Mouse (Mus musculus): ENCODE measurements around the gene Fbxl17. TPM values are rescaled to one million over a fixed set of nuclear protein-coding genes. Genes with fewer than 3 reads are reported as not detected.

The Fbxl17 gene
- polyA plus RNA-seq, 1 experiment from 2014 or later: 6.8 TPM

GRCm38 (mm10) chr17:63403801-63404415 lies 95.9 kb downstream of the Fbxl17 start:
- ATAC-seq (ENCODE audit: insufficient number of reproducible peaks, low FRiP score, low TSS enrichment, low read depth) (no peak), DNase-seq (ENCODE audit: low spot score) (no peak)
- H3K36me3 ChIP-seq (ENCODE audit: control insufficient read depth, insufficient read depth, low read length): no peaks in the 10 kb centered on the region
- H3K4me1 ChIP-seq (ENCODE audit: control insufficient read depth, insufficient read depth, low read length): peaks cover 9% of the 10 kb centered on the region
- no peak overlapping the region for H3K4me3 ChIP-seq (ENCODE audit: low read depth, low read length)
- H3K27ac ChIP-seq (replicated peaks; ENCODE audit: low read depth, low read length): no peak overlapping the region
- H3K9ac ChIP-seq (ENCODE audit: low read length): no peak overlapping the region
- no peaks in the 10 kb centered on the region for H3K27me3 ChIP-seq (ENCODE audit: control insufficient read depth, insufficient read depth, low read length)
- H3K4me2 ChIP-seq (ENCODE audit: low read depth, severe bottlenecking): no peak overlapping the region
- no peaks in the 10 kb centered on the region for H3K9me3 ChIP-seq (ENCODE audit: control insufficient read depth, low read length)

GRCm38 (mm10) chr17:63402741-63403681 lies 96.8 kb downstream of the Fbxl17 start:
- DNase-seq (ENCODE audit: low spot score) (no peak), ATAC-seq (ENCODE audit: insufficient number of reproducible peaks, low FRiP score, low TSS enrichment, low read depth) (no peak)
- H3K9me3 ChIP-seq (ENCODE audit: control insufficient read depth, low read length): no peaks in the 10 kb centered on the region
- peaks cover 9% of the 10 kb centered on the region for H3K4me1 ChIP-seq (ENCODE audit: control insufficient read depth, insufficient read depth, low read length)
- no peaks in the 10 kb centered on the region for H3K27me3 ChIP-seq (ENCODE audit: control insufficient read depth, insufficient read depth, low read length)
- H3K27ac ChIP-seq (replicated peaks; ENCODE audit: low read depth, low read length): no peak overlapping the region
- no peaks in the 10 kb centered on the region for H3K36me3 ChIP-seq (ENCODE audit: control insufficient read depth, insufficient read depth, low read length)
- H3K9ac ChIP-seq (ENCODE audit: low read length): no peak overlapping the region
- no peak overlapping the region for H3K4me2 ChIP-seq (ENCODE audit: low read depth, severe bottlenecking)
- WGBS: 63% methylated on average over 13 of the region's 13 CpGs
- H3K4me3 ChIP-seq (ENCODE audit: low read depth, low read length): no peak overlapping the region

- WGBS: 87% methylated on average over 3 of the region's 3 CpGs
- Histone ChIP-seq H3K27me3 (ENCODE audit: control insufficient read depth, insufficient read depth, low read length) (no peaks in the 10 kb centered on the region), H3K9ac (ENCODE audit: low read length) (no peak overlapping the region), H3K4me3 (ENCODE audit: low read depth, low read length) (no peak overlapping the region), H3K27ac (replicated peaks; ENCODE audit: low read depth, low read length) (no peak overlapping the region), H3K9me3 (ENCODE audit: control insufficient read depth, low read length) (no peaks in the 10 kb centered on the region), H3K4me1 (ENCODE audit: control insufficient read depth, insufficient read depth, low read length) (peaks cover 9% of the 10 kb centered on the region), H3K4me2 (ENCODE audit: low read depth, severe bottlenecking) (no peak overlapping the region), H3K36me3 (ENCODE audit: control insufficient read depth, insufficient read depth, low read length) (no peaks in the 10 kb centered on the region)
- DNase-seq (ENCODE audit: low spot score) (no peak), ATAC-seq (ENCODE audit: insufficient number of reproducible peaks, low FRiP score, low TSS enrichment, low read depth) (no peak)
Measured at GRCm38 (mm10) chr17:63402170-63402569, 97.6 kb downstream of the Fbxl17 start.

- H3K27me3 ChIP-seq (ENCODE audit: control insufficient read depth, insufficient read depth, low read length): no peaks in the 10 kb centered on the region
- ATAC-seq (ENCODE audit: insufficient number of reproducible peaks, low FRiP score, low TSS enrichment, low read depth) (no peak), DNase-seq (ENCODE audit: low spot score) (no peak)
- no peak overlapping the region for H3K9ac ChIP-seq (ENCODE audit: low read length)
- H3K36me3 ChIP-seq (ENCODE audit: control insufficient read depth, insufficient read depth, low read length): no peaks in the 10 kb centered on the region
- peaks cover 4% of the 10 kb centered on the region for H3K4me1 ChIP-seq (ENCODE audit: control insufficient read depth, insufficient read depth, low read length)
- 80% methylated on average over 5 of the region's 5 CpGs for WGBS
- H3K9me3 ChIP-seq (ENCODE audit: control insufficient read depth, low read length): no peaks in the 10 kb centered on the region
- H3K27ac ChIP-seq (replicated peaks; ENCODE audit: low read depth, low read length): no peak overlapping the region
- H3K4me3 ChIP-seq (ENCODE audit: low read depth, low read length): no peak overlapping the region
- no peak overlapping the region for H3K4me2 ChIP-seq (ENCODE audit: low read depth, severe bottlenecking)
Measured at GRCm38 (mm10) chr17:63400640-63401039, 99.2 kb downstream of the Fbxl17 start.

GRCm38 (mm10) chr17:63399816-63400215 lies 100.0 kb downstream of the Fbxl17 start:
- DNase-seq (ENCODE audit: low spot score) (no peak), ATAC-seq (ENCODE audit: insufficient number of reproducible peaks, low FRiP score, low TSS enrichment, low read depth) (no peak)
- Histone ChIP-seq H3K9me3 (ENCODE audit: control insufficient read depth, low read length) (no peaks in the 10 kb centered on the region), H3K4me2 (ENCODE audit: low read depth, severe bottlenecking) (no peak overlapping the region), H3K4me3 (ENCODE audit: low read depth, low read length) (no peak overlapping the region), H3K27me3 (ENCODE audit: control insufficient read depth, insufficient read depth, low read length) (no peaks in the 10 kb centered on the region), H3K9ac (ENCODE audit: low read length) (no peak overlapping the region), H3K36me3 (ENCODE audit: control insufficient read depth, insufficient read depth, low read length) (no peaks in the 10 kb centered on the region), H3K27ac (replicated peaks; ENCODE audit: low read depth, low read length) (no peak overlapping the region), H3K4me1 (ENCODE audit: control insufficient read depth, insufficient read depth, low read length) (peaks cover 4% of the 10 kb centered on the region)
- WGBS: 90% methylated on average over 8 of the region's 8 CpGs

- no peak for DNase-seq (ENCODE audit: low spot score)
- Histone ChIP-seq H3K36me3 (ENCODE audit: control insufficient read depth, insufficient read depth, low read length) (no peaks in the 10 kb centered on the region), H3K27me3 (ENCODE audit: control insufficient read depth, insufficient read depth, low read length) (no peaks in the 10 kb centered on the region), H3K4me2 (ENCODE audit: low read depth, severe bottlenecking) (no peak overlapping the region), H3K27ac (replicated peaks; ENCODE audit: low read depth, low read length) (no peak overlapping the region), H3K9me3 (ENCODE audit: control insufficient read depth, low read length) (no peaks in the 10 kb centered on the region), H3K9ac (ENCODE audit: low read length) (no peak overlapping the region), H3K4me1 (ENCODE audit: control insufficient read depth, insufficient read depth, low read length) (no peaks in the 10 kb centered on the region), H3K4me3 (ENCODE audit: low read depth, low read length) (no peak overlapping the region)
- ATAC-seq (ENCODE audit: insufficient number of reproducible peaks, low FRiP score, low TSS enrichment, low read depth): no peak
- 89% methylated on average over 4 of the region's 4 CpGs for WGBS
Measured at GRCm38 (mm10) chr17:63391506-63391905, 108.3 kb downstream of the Fbxl17 start.

- Histone ChIP-seq H3K27me3 (ENCODE audit: control insufficient read depth, insufficient read depth, low read length) (no peaks in the 10 kb centered on the region), H3K4me3 (ENCODE audit: low read depth, low read length) (no peak overlapping the region), H3K36me3 (ENCODE audit: control insufficient read depth, insufficient read depth, low read length) (no peaks in the 10 kb centered on the region; the same call in 1 of the 2 replicates), H3K9me3 (ENCODE audit: control insufficient read depth, low read length) (no peaks in the 10 kb centered on the region), H3K27ac (replicated peaks; ENCODE audit: low read depth, low read length) (no peak overlapping the region), H3K4me2 (ENCODE audit: low read depth, severe bottlenecking) (no peak overlapping the region), H3K9ac (ENCODE audit: low read length) (no peak overlapping the region), H3K4me1 (ENCODE audit: control insufficient read depth, insufficient read depth, low read length) (no peaks in the 10 kb centered on the region)
- no peak for ATAC-seq (ENCODE audit: insufficient number of reproducible peaks, low FRiP score, low TSS enrichment, low read depth)
- no peak for DNase-seq (ENCODE audit: low spot score)
- WGBS: 88% methylated on average over 4 of the region's 4 CpGs
Measured at GRCm38 (mm10) chr17:63390951-63391350, 108.9 kb downstream of the Fbxl17 start.

- no peaks in the 10 kb centered on the region for H3K36me3 ChIP-seq (ENCODE audit: control insufficient read depth, insufficient read depth, low read length)
- WGBS: 89% methylated on average over 3 of the region's 3 CpGs
- H3K4me1 ChIP-seq (ENCODE audit: control insufficient read depth, insufficient read depth, low read length): peaks cover 5% of the 10 kb centered on the region
- no peak overlapping the region for H3K9ac ChIP-seq (ENCODE audit: low read length)
- no peak overlapping the region for H3K27ac ChIP-seq (replicated peaks; ENCODE audit: low read depth, low read length)
- H3K9me3 ChIP-seq (ENCODE audit: control insufficient read depth, low read length): no peaks in the 10 kb centered on the region
- H3K27me3 ChIP-seq (ENCODE audit: control insufficient read depth, insufficient read depth, low read length): no peaks in the 10 kb centered on the region
- no peak for ATAC-seq (ENCODE audit: insufficient number of reproducible peaks, low FRiP score, low TSS enrichment, low read depth)
- no peak for DNase-seq (ENCODE audit: low spot score)
- no peak overlapping the region for H3K4me3 ChIP-seq (ENCODE audit: low read depth, low read length)
- H3K4me2 ChIP-seq (ENCODE audit: low read depth, severe bottlenecking): no peak overlapping the region
Measured at GRCm38 (mm10) chr17:63370977-63371376, 128.8 kb downstream of the Fbxl17 start.

All from limb, embryonic 11.5 days (tissue).